Mouse (Mus musculus) induced T-regulatory cell, adult 2 months (primary cell): ENCODE data around the gene Fcgr3.
A peak's percentile ranks its signal among the peaks of the same experiment; 100 is the strongest.

Source experiments
- DNase-seq: peaks from one replicate; pipeline ENCODE4 v3.0.0-alpha.2; 2012; ENCODE audit warnings: low read depth

The Fcgr3 gene

GRCm38 (mm10) chr1:171050774-171051173 lies 14.0 kb downstream of the Fcgr3 start:
- DNase-seq: no peak

GRCm38 (mm10) chr1:171049263-171049662 lies 15.5 kb downstream of the Fcgr3 start:
- no peak for DNase-seq

- DNase-seq: no peak
Observed at GRCm38 (mm10) chr1:171046501-171046900, 18.2 kb downstream of the Fcgr3 start.

GRCm38 (mm10) chr1:171045079-171045465 lies 19.7 kb downstream of the Fcgr3 start:
- no peak for DNase-seq

GRCm38 (mm10) chr1:171044365-171045078 lies 20.2 kb downstream of the Fcgr3 start:
- DNase-seq: peak; percentile 97

- peak; percentile 45 for DNase-seq
Observed at GRCm38 (mm10) chr1:171043594-171044153, 21.1 kb downstream of the Fcgr3 start.

GRCm38 (mm10) chr1:171039880-171040279 lies 24.9 kb downstream of the Fcgr3 start:
- DNase-seq: no peak

GRCm38 (mm10) chr1:171039135-171039534 lies 25.6 kb downstream of the Fcgr3 start:
- DNase-seq: no peak

- DNase-seq: peak; percentile 95
Observed at GRCm38 (mm10) chr1:171037861-171038721, 26.6 kb downstream of the Fcgr3 start.

- peak; percentile 92 for DNase-seq
Observed at GRCm38 (mm10) chr1:171036550-171037324, 28.0 kb downstream of the Fcgr3 start.

GRCm38 (mm10) chr1:171035611-171036010 lies 29.1 kb downstream of the Fcgr3 start:
- DNase-seq: peak; percentile 40

GRCm38 (mm10) chr1:171034201-171034600 lies 30.5 kb downstream of the Fcgr3 start:
- no peak for DNase-seq

GRCm38 (mm10) chr1:171033756-171034155 lies 31.0 kb downstream of the Fcgr3 start:
- DNase-seq: peak; percentile 88

GRCm38 (mm10) chr1:171033196-171033595 lies 31.5 kb downstream of the Fcgr3 start:
- DNase-seq: peak; percentile 60

GRCm38 (mm10) chr1:171032691-171033090 lies 32.0 kb downstream of the Fcgr3 start:
- no peak for DNase-seq

GRCm38 (mm10) chr1:171031752-171032151 lies 33.0 kb downstream of the Fcgr3 start:
- no peak for DNase-seq

GRCm38 (mm10) chr1:171019311-171019950 lies 45.3 kb downstream of the Fcgr3 start:
- DNase-seq: no peak

- no peak for DNase-seq
Observed at GRCm38 (mm10) chr1:171018737-171019136, 46.0 kb downstream of the Fcgr3 start, which contains the start of gene Fcgr4. Fcgr4 (plus strand) TSS chr1:171018920.

- no peak for DNase-seq
Observed at GRCm38 (mm10) chr1:171017468-171018158, 47.1 kb downstream of the Fcgr3 start.

GRCm38 (mm10) chr1:171016676-171017356 lies 47.9 kb downstream of the Fcgr3 start:
- no peak for DNase-seq
